Mouse (Mus musculus): Measurements from ENCODE around the gene Ktn1.

Ktn1 gene

GRCm38 (mm10) chr14:47664470-47664864, 16.2 kb downstream of the Ktn1 start:
- DNase-seq (ENCODE audit: low read depth, low spot score): peak; percentile 33

GRCm38 (mm10) chr14:47665061-47665778, 17.0 kb downstream of the Ktn1 start:
- no peak for DNase-seq (ENCODE audit: low read depth, low spot score)

- no peak for DNase-seq (ENCODE audit: low read depth, low spot score)
Measured at GRCm38 (mm10) chr14:47668096-47668495, 19.8 kb downstream of the Ktn1 start.

- DNase-seq (ENCODE audit: low read depth, low spot score): no peak
Measured at GRCm38 (mm10) chr14:47682886-47683285, 34.6 kb downstream of the Ktn1 start.

GRCm38 (mm10) chr14:47684579-47684978, 36.3 kb downstream of the Ktn1 start:
- DNase-seq (ENCODE audit: low read depth, low spot score): peak; percentile 45

- DNase-seq (ENCODE audit: low read depth, low spot score): no peak
Measured at GRCm38 (mm10) chr14:47699126-47699525, 50.9 kb downstream of the Ktn1 start.

- DNase-seq (ENCODE audit: low read depth, low spot score): no peak
Measured at GRCm38 (mm10) chr14:47709546-47709945, 61.3 kb downstream of the Ktn1 start.

GRCm38 (mm10) chr14:47715771-47716170, 67.5 kb downstream of the Ktn1 start:
- no peak for DNase-seq (ENCODE audit: low read depth, low spot score)

- peak; percentile 14 for DNase-seq (ENCODE audit: low read depth, low spot score)
Measured at GRCm38 (mm10) chr14:47717916-47718606, 69.8 kb downstream of the Ktn1 start.

GRCm38 (mm10) chr14:47720023-47720422, 71.8 kb downstream of the Ktn1 start:
- DNase-seq (ENCODE audit: low read depth, low spot score): no peak

GRCm38 (mm10) chr14:47723035-47723434, 74.8 kb downstream of the Ktn1 start:
- no peak for DNase-seq (ENCODE audit: low read depth, low spot score)

GRCm38 (mm10) chr14:47728594-47728993, 80.3 kb downstream of the Ktn1 start:
- no peak for DNase-seq (ENCODE audit: low read depth, low spot score)

- peak; percentile 24 for DNase-seq (ENCODE audit: low read depth, low spot score)
Measured at GRCm38 (mm10) chr14:47735354-47735753, 87.1 kb downstream of the Ktn1 start.

GRCm38 (mm10) chr14:47736471-47736870, 88.2 kb downstream of the Ktn1 start:
- DNase-seq (ENCODE audit: low read depth, low spot score): peak; percentile 33

- no peak for DNase-seq (ENCODE audit: low read depth, low spot score)
Measured at GRCm38 (mm10) chr14:47740316-47740996, 92.2 kb downstream of the Ktn1 start.

GRCm38 (mm10) chr14:47741046-47741445, 92.8 kb downstream of the Ktn1 start:
- DNase-seq (ENCODE audit: low read depth, low spot score): no peak

- DNase-seq (ENCODE audit: low read depth, low spot score): peak; percentile 36
Measured at GRCm38 (mm10) chr14:47742674-47743073, 94.4 kb downstream of the Ktn1 start.

GRCm38 (mm10) chr14:47745086-47745485, 96.8 kb downstream of the Ktn1 start:
- DNase-seq (ENCODE audit: low read depth, low spot score): no peak

GRCm38 (mm10) chr14:47747536-47747935, 99.3 kb downstream of the Ktn1 start:
- peak; percentile 72 for DNase-seq (ENCODE audit: low read depth, low spot score)

GRCm38 (mm10) chr14:47748714-47749113, 100.5 kb downstream of the Ktn1 start:
- no peak for DNase-seq (ENCODE audit: low read depth, low spot score)

GRCm38 (mm10) chr14:47751422-47752205, 103.4 kb downstream of the Ktn1 start:
- peak; percentile 92 for DNase-seq (ENCODE audit: low read depth, low spot score)

GRCm38 (mm10) chr14:47753561-47753960, 105.3 kb downstream of the Ktn1 start:
- no peak for DNase-seq (ENCODE audit: low read depth, low spot score)
